Mouse (Mus musculus) hindbrain, embryonic 11.5 days (tissue): ENCODE measurements around the gene Cd79a. TPM values are rescaled to one million over a fixed set of nuclear protein-coding genes. Genes with fewer than 3 reads are reported as not detected.
A peak's percentile ranks its signal among the peaks of the same experiment; 100 is the strongest.

ENCODE experiments used
- ATAC-seq: fragments of 200-750 bp; cut with Nextera tagmentation; 2 replicates; pipeline ENCODE4 v1.8.0; 2017; ENCODE audit warnings: mild to moderate bottlenecking, moderate TSS enrichment, moderate library complexity; ENCODE audit not compliant: low FRiP score
- DNase-seq: peaks from one replicate; pipeline ENCODE4 v3.0.0-alpha.2; 2015; ENCODE audit warnings: low spot score
- H3K27ac ChIP-seq: fragments of 300-500 bp; sonication (generic); 2 replicates; pipeline ENCODE4 v1.5.1; 2014; ENCODE audit warnings: mild to moderate bottlenecking, low read depth, low read length
- H3K27me3 ChIP-seq: fragments of 300-500 bp; sonication (generic); 2 replicates; pipeline ENCODE4 v1.6.1; 2014; ENCODE audit warnings: mild to moderate bottlenecking, low read length, moderate library complexity, mixed read lengths; ENCODE audit not compliant: control insufficient read depth, insufficient read depth
- H3K36me3 ChIP-seq: fragments of 300-500 bp; sonication (generic); 2 replicates; pipeline ENCODE4 v1.6.1; 2014; ENCODE audit warnings: mild to moderate bottlenecking, low read length, moderate library complexity, mixed read lengths; ENCODE audit not compliant: control insufficient read depth, insufficient read depth
- H3K4me1 ChIP-seq: fragments of 300-500 bp; sonication (generic); replicated peaks from 2 replicates; pipeline ENCODE4 v1.6.1; 2014; ENCODE audit warnings: low read length, mixed read lengths; ENCODE audit not compliant: control insufficient read depth, insufficient read depth
- H3K4me2 ChIP-seq: fragments of 300-500 bp; sonication (generic); replicated peaks from 2 replicates; pipeline ENCODE4 v1.6.1; 2014; ENCODE audit warnings: mild to moderate bottlenecking, low read depth, low read length
- H3K4me3 ChIP-seq: fragments of 300-500 bp; sonication (generic); 2 replicates; pipeline ENCODE4 v1.5.1; 2014; ENCODE audit warnings: low read depth, low read length
- H3K9ac ChIP-seq: fragments of 300-500 bp; sonication (generic); 2 replicates; pipeline ENCODE4 v1.6.1; 2014; ENCODE audit warnings: low read depth, low read length
- H3K9me3 ChIP-seq: fragments of 300-500 bp; sonication (generic); 2 replicates; pipeline ENCODE4 v1.6.1; 2016; ENCODE audit warnings: low read length; ENCODE audit not compliant: control insufficient read depth
- WGBS: fragments of 180-500 bp; shearing (Covaris S2); extraction: QIAGEN DNeasy Blood & Tissue Kit; methylation state at CpG from one replicate; pipeline ENCODE4 v1.1.7; 2014; 5-methylcytosine and 5-hydroxymethylcytosine counted together
- polyA plus RNA-seq: library from polyadenylated mRNA; unstranded; fragments of >200 nt; fragmentation: Nextera tagmentation; extraction: Ambion mirVana; gene quantifications from 2 replicates; pipeline ENCODE4 v1.2.1, GENCODE M21; 2014

The Cd79a gene
- polyA plus RNA-seq: 0.39 TPM in 1 of 2 replicates, not detected in the other

GRCm38 (mm10) chr7:24897224-24897623, at the start of gene Cd79a:
Cd79a (plus strand) TSS chr7:24897381.
- Histone ChIP-seq H3K9ac (no peak within 1 kb of the TSS), H3K4me1 (no peaks in the 10 kb centered on the region), H3K9me3 (no peaks in the 10 kb centered on the region), H3K4me3 (no peak within 1 kb of the TSS), H3K27ac (no peak within 1 kb of the TSS), H3K4me2 (no peak within 1 kb of the TSS), H3K36me3 (no peaks in the 10 kb centered on the region), H3K27me3 (no peaks in the 10 kb centered on the region)
- no peak for ATAC-seq
- WGBS: 82% methylated on average over 12 of the region's 12 CpGs
- DNase-seq: no peak

DNA sequence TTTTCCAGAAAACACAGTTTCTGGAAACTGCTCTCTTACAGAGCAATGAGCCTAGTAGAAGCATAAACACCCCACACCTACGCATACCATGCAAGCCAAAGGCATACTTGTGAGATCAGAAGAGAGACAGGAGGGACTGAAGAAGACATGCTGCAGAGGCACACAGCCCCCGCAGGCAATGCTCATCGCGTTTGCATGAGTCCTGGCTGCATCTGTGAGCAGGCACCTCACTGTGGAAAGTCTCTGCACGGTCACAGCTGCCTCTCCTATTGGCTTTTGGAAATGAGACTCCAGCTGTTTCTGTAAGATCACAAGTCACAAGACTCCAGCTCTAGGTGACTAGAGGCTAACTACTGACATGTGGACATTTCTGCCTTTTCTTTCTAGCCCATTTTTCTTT, 47.0 kb upstream of the Cd79a start:
- ATAC-seq (no peak), DNase-seq (no peak)
- no peaks in the 10 kb centered on the region for H3K27me3 ChIP-seq
- H3K9ac ChIP-seq: no peak overlapping the region
- H3K4me1 ChIP-seq: no peaks in the 10 kb centered on the region
- H3K4me3 ChIP-seq: no peak overlapping the region
- H3K27ac ChIP-seq: no peak overlapping the region
- H3K36me3 ChIP-seq: no peaks in the 10 kb centered on the region
- no peak overlapping the region for H3K4me2 ChIP-seq
- WGBS: 22% methylated on average over 5 of the region's 5 CpGs
- H3K9me3 ChIP-seq: no peaks in the 10 kb centered on the region

GRCm38 (mm10) chr7:24850899-24851303, 46.3 kb upstream of the Cd79a start:
- 41% methylated on average over 6 of the region's 6 CpGs for WGBS
- no peak for ATAC-seq
- peak; percentile 25 for DNase-seq
- H3K9me3 ChIP-seq: no peaks in the 10 kb centered on the region
- H3K9ac ChIP-seq: no peak overlapping the region
- H3K4me2 ChIP-seq: no peak overlapping the region
- H3K27me3 ChIP-seq: no peaks in the 10 kb centered on the region
- H3K4me1 ChIP-seq: no peaks in the 10 kb centered on the region
- no peaks in the 10 kb centered on the region for H3K36me3 ChIP-seq
- no peak overlapping the region for H3K27ac ChIP-seq
- H3K4me3 ChIP-seq: no peak overlapping the region

GRCm38 (mm10) chr7:24851596-24852325, 45.4 kb upstream of the Cd79a start:
- 87% methylated on average over 5 of the region's 5 CpGs for WGBS
- no peaks in the 10 kb centered on the region for H3K9me3 ChIP-seq
- DNase-seq (no peak), ATAC-seq (no peak)
- no peaks in the 10 kb centered on the region for H3K36me3 ChIP-seq
- H3K27ac ChIP-seq: no peak overlapping the region
- no peaks in the 10 kb centered on the region for H3K27me3 ChIP-seq
- H3K4me1 ChIP-seq: no peaks in the 10 kb centered on the region
- H3K4me3 ChIP-seq: no peak overlapping the region
- H3K4me2 ChIP-seq: no peak overlapping the region
- no peak overlapping the region for H3K9ac ChIP-seq

GRCm38 (mm10) chr7:24852557-24853232, 44.5 kb upstream of the Cd79a start:
- H3K9ac ChIP-seq: no peak overlapping the region
- WGBS: 82% methylated on average over 8 of the region's 8 CpGs
- no peaks in the 10 kb centered on the region for H3K36me3 ChIP-seq
- H3K27ac ChIP-seq: no peak overlapping the region
- H3K4me1 ChIP-seq: no peaks in the 10 kb centered on the region
- no peak for DNase-seq
- no peaks in the 10 kb centered on the region for H3K27me3 ChIP-seq
- no peak for ATAC-seq
- H3K4me3 ChIP-seq: no peak overlapping the region
- no peaks in the 10 kb centered on the region for H3K9me3 ChIP-seq
- no peak overlapping the region for H3K4me2 ChIP-seq

DNA sequence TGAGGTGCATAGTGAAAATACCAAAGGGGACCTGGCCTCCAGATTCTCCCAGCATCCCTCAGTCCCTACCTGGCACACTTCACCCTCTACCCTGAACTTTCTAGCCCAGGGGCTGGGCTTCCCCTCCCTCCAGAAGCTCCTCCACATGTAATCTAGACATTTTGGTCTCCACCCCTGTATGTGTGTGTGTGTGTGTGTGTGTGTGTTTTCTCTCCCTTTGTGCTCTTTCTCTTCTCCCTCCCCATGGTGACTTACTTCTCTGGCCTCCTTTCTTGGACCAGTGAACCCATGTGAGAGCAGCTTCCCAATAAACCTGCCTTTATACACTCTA, 44.0 kb upstream of the Cd79a start:
- no peak overlapping the region for H3K27ac ChIP-seq

DNA sequence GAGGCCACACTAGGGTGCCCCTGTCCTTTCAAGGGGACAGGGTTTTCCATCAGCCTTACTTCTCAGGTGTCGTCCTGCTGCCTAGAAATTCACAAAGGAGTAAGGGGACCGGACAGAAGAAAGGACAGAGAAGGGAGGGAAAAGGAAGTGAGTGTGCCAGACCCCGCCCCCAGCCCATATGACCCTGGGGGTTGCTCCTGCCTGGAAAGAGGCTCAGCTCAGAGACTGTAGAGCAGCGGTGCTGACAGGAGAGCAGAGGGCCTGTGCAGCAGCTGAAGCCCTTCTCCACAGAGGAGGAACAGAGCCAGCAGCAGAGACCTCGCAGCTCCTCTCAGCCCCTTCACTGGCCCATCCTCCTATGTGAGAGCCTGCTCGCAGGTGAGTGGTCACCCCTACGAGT, 43.5 kb upstream of the Cd79a start:
- ATAC-seq: no peak
- Histone ChIP-seq H3K9ac (no peak overlapping the region), H3K4me2 (no peak overlapping the region), H3K4me1 (no peaks in the 10 kb centered on the region), H3K27me3 (no peaks in the 10 kb centered on the region), H3K4me3 (no peak overlapping the region), H3K27ac (no peak overlapping the region), H3K9me3 (no peaks in the 10 kb centered on the region), H3K36me3 (no peaks in the 10 kb centered on the region)
- DNase-seq: no peak
- 47% methylated on average over 7 of the region's 7 CpGs for WGBS

More for the DNA sequence above, 44.0 kb upstream of the Cd79a start:
- H3K4me1 ChIP-seq: no peaks in the 10 kb centered on the region
- no peak overlapping the region for H3K4me3 ChIP-seq
- no peaks in the 10 kb centered on the region for H3K9me3 ChIP-seq
- DNase-seq (no peak), ATAC-seq (no peak)
- H3K9ac ChIP-seq: no peak overlapping the region
- H3K36me3 ChIP-seq: no peaks in the 10 kb centered on the region
- H3K27me3 ChIP-seq: no peaks in the 10 kb centered on the region
- no peak overlapping the region for H3K4me2 ChIP-seq

GRCm38 (mm10) chr7:24856460-24857120, 40.6 kb upstream of the Cd79a start:
- DNase-seq (no peak), ATAC-seq (no peak)
- no peak overlapping the region for H3K4me2 ChIP-seq
- H3K27me3 ChIP-seq: no peaks in the 10 kb centered on the region
- no peak overlapping the region for H3K4me3 ChIP-seq
- no peak overlapping the region for H3K9ac ChIP-seq
- H3K9me3 ChIP-seq: no peaks in the 10 kb centered on the region
- H3K27ac ChIP-seq: no peak overlapping the region
- no peaks in the 10 kb centered on the region for H3K36me3 ChIP-seq
- WGBS: 36% methylated on average over 6 of the region's 6 CpGs
- H3K4me1 ChIP-seq: no peaks in the 10 kb centered on the region

DNA sequence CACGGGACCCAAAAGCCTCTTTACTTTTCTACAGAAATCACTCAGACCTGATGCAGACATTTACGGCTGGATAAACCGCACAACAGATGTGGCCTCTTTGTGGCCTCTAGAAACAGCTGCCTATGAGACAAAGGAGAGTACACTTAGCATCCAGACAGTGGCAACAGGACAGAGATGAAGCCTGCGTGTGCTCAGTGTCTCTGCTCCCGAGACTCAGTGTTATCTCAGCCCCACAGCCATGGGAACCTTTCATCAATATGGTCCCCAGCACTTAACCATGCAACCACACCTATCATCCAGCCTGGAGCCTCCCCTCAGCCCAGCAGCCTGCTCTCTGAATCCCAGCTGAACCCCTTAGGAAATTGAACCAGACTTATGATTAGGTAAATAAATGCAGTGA, 37.9 kb upstream of the Cd79a start:
- no peak overlapping the region for H3K9ac ChIP-seq
- H3K36me3 ChIP-seq: no peaks in the 10 kb centered on the region
- no peak overlapping the region for H3K4me2 ChIP-seq
- H3K9me3 ChIP-seq: no peaks in the 10 kb centered on the region
- DNase-seq (no peak), ATAC-seq (no peak)
- no peak overlapping the region for H3K4me3 ChIP-seq
- no peak overlapping the region for H3K27ac ChIP-seq
- H3K4me1 ChIP-seq: no peaks in the 10 kb centered on the region
- 83% methylated on average over 5 of the region's 5 CpGs for WGBS
- H3K27me3 ChIP-seq: no peaks in the 10 kb centered on the region
